Mouse (Mus musculus) lung, adult 2 months (tissue): ENCODE results near the gene Snrpa1. TPM values are rescaled to one million over a fixed set of nuclear protein-coding genes. Genes with fewer than 3 reads are reported as not detected.
"Not testable (repeated sequence)": the region's sequence is repeated elsewhere in the genome, so short reads cannot be mapped to it uniquely, and the experiment has no call there.

Source experiments
- DNase-seq: peaks from one replicate; pipeline ENCODE4 v3.0.0; 2022
- H3K4me1 ChIP-seq: fragments of 200-500 bp; 2 replicates; pipeline ENCODE4 v1.6.1; 2011; ENCODE audit warnings: low read length; ENCODE audit not compliant: control insufficient read depth, insufficient read depth
- H3K4me3 ChIP-seq: fragments of 200-500 bp; replicated peaks from 2 replicates; pipeline ENCODE3; 2011; ENCODE audit warnings: low read depth, mild to moderate bottlenecking, control low read depth, low read length; ENCODE audit errors: extremely low read depth
- CTCF ChIP-seq: fragments of 200-500 bp; IDR thresholded peaks from 2 replicates; pipeline ENCODE4 v1.5.1; 2011; ENCODE audit warnings: mild to moderate bottlenecking, low read length, control low read depth; ENCODE audit not compliant: insufficient read depth
- POLR2A ChIP-seq: fragments of 200-500 bp; IDR thresholded peaks from 2 replicates; pipeline ENCODE4 v1.6.1; 2011; ENCODE audit warnings: low read depth, mild to moderate bottlenecking, control low read depth, low read length, borderline replicate concordance; ENCODE audit errors: extremely low read depth
- WGBS: fragments of 180-500 bp; shearing (Covaris S2); methylation state at CpG from one replicate; pipeline ENCODE4 v1.1.7; 2018; 5-methylcytosine and 5-hydroxymethylcytosine counted together
- polyA plus RNA-seq: library from polyadenylated mRNA; depleted of rRNA; stranded (reverse); fragments of >200 nt; gene quantifications from 2 replicates; pipeline ENCODE4 v1.2.3, GENCODE M21; 2012

Snrpa1 gene
- polyA plus RNA-seq, 1 experiment, result 10.0 TPM

DNA sequence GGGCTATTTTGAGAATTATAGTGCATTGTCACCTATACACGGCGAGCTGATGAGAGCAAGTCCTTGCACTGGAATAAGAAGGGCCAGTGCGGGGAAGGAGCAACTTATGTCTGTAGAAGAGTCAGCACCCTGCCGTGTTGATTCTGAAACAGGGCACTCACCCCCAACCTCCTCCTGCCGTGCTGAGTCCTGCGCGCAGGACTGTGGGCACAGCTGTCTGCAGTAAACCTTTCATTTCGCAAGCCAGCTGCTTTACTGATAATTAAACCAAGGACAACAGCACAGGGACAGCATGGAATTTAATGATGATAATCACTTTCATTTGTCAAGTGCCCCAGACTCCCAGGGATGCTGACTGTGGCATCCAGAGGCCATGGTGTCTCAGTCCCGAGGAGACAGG is 14.2 kb upstream of the Snrpa1 start:
- no peak for TF ChIP-seq CTCF
- TF ChIP-seq POLR2A, result no peak
- WGBS, result 65% methylated on average over 9 of the region's 9 CpGs
- no peak for DNase-seq
- Histone ChIP-seq H3K4me3 (no peak overlapping the region), H3K4me1 (no peaks in the 10 kb centered on the region)

DNA sequence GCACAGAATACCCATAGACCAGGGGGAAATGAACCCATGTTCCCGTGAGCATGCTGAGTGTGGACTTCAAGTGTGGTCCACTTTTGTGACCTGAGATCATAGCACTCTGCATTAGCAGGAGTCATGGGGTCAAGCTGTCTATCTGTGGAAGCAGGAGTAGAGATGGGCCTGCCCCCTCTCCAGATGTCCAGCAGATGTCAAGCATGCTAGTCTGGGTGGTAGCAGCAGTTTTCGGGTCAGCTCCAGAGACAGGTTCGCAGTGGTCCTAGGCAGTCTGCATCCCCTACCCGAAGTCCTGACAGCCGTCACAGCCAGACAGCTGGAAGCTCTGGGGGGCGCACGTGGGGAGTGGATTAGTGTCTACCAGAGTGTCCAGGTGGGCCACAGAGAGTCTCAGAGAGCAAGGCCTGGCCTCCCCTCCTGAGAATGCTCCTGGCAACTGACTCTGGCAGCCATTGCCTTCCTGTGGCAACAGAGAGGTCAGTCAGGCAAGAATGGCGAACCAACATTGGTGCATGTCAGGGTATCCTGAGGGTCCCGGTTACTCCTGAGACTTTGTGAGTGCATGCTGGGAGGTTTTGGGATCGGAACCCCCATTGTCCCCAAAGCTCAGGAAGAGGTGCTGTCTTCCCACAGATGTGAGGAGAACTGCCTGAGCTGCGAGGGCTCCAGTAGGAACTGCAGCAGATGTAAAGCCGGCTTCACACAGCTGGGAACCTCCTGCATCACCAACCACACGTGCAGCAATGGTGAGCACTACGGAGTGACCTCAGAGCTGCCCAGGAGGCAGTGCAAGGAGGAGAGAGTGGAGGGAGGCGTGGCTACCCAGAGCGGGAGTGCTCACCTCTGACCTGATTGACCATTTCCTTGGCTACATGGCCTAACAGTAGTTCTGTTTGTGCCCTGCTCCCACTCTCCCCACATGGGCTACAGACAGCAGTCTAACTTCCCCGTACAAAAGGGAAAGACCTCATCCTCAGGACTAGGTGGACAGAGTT is 11.6 kb upstream of the Snrpa1 start:
- TF ChIP-seq POLR2A (no peak), CTCF (no peak)
- 65% methylated on average over 17 of the region's 17 CpGs for WGBS
- DNase-seq, result no peak
- no peak overlapping the region for H3K4me3 ChIP-seq
- H3K4me1 ChIP-seq, result no peaks in the 10 kb centered on the region

DNA sequence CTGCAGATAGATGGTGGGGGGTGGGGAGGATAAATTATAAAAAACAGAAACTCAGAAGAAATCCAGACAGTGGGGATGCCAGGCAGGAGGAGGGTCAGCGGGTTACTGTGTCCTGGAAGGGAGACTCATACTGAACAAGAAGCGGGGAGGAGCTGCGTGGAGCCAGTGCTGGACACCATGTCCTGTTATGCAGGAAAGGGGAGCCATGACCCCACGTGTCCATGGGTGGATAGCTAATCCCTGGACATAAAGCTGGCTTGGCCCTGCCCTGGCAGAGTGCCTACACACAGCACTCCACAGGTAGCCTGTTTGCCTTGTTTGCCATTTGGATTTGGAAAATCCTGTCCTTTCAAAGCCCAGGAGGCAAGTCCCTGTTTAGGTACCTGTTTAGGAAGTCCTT is 10.8 kb upstream of the Snrpa1 start:
- Histone ChIP-seq H3K4me1 (no peaks in the 10 kb centered on the region), H3K4me3 (no peak overlapping the region)
- TF ChIP-seq CTCF, result no peak
- 78% methylated on average over 4 of the region's 4 CpGs for WGBS
- DNase-seq, result no peak

DNA sequence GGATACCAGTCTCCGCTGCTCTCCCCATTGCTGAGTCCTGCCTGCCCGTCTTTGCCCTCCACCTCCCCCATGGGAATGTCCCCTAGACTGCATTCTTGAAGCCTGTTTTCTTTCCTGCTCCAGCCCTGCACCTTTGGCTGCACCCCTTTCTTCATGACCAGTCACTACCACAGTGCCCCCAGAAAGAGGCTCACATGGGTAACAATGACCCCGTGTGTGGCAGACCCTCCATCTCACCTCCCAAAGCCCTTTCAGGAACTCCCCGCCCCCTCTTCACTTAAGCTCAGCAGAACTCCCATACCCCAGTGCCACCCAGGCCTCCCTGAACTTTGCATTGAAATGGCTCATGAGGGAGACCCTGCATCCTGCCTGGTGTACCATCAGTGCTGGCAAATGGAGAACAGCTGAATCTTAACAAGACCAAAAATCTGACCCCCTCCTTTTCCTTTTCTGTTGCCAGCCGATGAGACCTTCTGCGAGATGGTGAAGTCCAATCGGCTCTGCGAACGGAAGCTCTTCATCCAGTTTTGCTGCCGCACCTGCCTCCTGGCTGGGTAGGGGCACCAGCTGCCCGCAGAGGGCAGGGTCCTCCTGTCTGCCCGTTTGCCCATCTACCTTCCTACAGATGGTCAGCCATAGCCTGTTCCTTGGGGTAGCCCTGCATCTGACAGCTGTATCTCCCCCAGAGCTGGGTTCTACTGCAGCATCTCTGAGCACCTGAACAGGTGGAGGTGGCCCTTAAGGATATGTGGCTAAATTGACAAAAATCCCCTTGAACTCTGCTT is 10.2 kb upstream of the Snrpa1 start:
- no peak for DNase-seq

DNA sequence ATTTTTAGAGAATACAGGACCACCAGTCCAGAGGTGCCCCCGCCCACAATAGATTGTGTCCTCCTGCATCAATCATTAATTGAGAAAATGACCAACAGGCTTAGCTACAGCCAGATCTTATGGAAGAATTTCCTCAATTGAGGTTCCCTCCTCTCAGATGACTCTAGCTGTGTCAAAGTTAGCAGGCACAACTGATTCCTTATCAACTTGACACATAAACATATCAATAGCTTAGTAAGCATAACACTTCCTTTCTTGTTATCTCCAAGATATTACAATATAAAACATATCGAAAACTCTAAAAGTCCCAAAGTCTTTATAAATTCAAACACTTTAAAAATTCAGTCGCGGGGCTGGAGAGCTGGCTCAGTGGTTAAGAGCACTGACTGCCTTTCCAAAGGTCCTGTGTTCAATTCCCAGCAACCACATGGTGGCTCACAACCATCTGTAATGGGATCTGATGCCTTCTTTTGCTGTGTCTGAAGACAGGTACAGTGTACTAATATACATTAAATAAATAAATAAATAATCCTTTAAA is 4.8 kb upstream of the Snrpa1 start:
- no peak for TF ChIP-seq CTCF
- TF ChIP-seq POLR2A, result no peak
- Histone ChIP-seq H3K4me3 (no peak overlapping the region), H3K4me1 (no peaks in the 10 kb centered on the region)
- WGBS, result 89% methylated on average over 4 of the region's 4 CpGs
- DNase-seq, result no peak

More for the DNA sequence above, 10.2 kb upstream of the Snrpa1 start:
- WGBS, result 84% methylated on average over 12 of the region's 12 CpGs
- TF ChIP-seq CTCF (no peak), POLR2A (no peak)
- H3K4me3 ChIP-seq, result no peak overlapping the region
- H3K4me1 ChIP-seq, result no peaks in the 10 kb centered on the region

DNA sequence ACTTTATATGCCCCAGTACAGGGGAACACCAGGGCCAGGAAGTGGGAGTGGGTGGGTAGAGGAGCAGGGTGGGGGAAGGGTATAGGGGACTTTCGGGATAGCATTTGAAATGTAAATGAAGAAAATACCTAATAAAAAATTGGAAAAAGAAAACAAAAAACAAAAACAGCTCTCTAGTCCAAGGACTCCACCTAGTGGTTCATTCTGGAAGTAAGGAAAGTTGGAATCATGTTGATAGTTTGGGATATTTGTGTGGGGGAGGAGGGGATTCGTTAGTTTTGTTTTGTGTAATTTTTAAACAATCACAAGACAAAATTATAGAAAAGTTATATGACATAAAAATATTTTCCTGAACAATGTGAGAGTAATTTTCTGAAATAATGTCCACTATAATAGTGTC is 3.4 kb upstream of the Snrpa1 start:
- H3K4me3 ChIP-seq, DNase-seq, H3K4me1 ChIP-seq: not testable (repeated sequence)
- peak; percentile 46 for TF ChIP-seq CTCF
- WGBS, result 6% methylated on average over 2 of the region's 2 CpGs

DNA sequence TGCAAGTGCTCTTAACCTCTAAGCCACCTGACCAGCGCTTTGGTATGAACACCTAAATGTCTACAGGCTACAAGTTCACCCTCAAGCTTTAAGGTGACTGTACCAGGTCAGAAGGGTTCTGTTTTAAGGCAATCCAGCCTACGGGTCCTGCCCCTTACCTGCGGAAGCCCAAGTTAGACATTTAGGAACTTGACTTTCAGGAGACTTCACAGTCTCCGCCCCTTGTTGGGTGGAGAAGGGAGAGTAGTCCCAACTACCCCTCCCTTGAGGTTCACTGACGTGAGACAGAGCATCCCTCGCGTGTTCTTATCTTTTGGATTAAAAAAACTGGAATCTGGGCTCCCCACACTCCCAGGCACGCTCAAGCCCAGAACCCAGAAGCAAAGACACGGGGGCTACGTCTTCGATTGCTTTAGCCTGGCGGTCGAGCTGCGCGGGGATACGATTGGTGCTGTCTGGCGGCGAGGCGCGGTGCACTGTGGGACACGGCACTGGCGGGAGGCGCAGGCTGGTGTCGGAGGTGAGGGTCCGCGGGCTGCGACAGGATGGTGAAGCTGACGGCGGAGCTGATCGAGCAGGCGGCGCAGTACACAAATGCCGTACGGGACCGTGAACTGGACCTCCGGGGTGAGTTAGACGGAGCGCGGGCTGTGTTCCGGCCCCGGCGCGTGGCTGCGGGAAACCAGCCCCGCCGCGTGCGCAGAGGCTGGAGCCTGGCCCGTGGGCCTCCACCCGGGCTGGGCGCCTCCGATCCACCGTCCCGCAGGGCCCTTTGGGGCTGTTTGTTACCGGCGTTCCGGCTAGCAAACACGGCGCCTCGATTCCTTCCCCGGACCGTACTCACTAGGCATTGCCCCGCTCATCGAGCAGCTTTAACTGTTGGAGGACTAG is 1.5 kb downstream of the Snrpa1 start:
- H3K4me1 ChIP-seq, result peaks cover 10% of the 10 kb centered on the region; the same call in 1 of the 2 replicates
- WGBS, result under 1% methylated on average over 63 of the region's 64 CpGs
- H3K4me3 ChIP-seq, result peak overlapping the region; percentile 94
- DNase-seq, result peak; percentile 87
- no peak for TF ChIP-seq CTCF
- peak; percentile 78; the same call in 1 of the 2 replicates for TF ChIP-seq POLR2A

DNA sequence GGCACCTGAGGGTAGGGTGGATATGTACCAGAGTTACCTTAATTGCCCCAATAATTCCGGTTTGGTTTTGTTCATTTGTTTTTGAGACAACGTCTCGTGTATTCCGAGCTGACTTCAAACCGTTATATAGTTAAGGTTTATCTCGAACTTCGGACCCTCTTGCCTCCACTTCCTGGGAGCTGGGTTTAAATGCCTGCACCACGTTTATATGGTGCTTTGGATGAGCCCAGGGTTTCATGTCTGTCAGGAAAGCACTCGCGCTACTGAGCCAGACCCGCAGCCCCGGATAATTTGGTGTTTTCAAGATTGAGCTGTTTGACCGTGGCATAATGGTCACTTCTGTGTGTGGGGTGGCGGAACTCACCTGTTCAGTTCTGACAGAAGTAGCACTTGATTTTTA is 2.3 kb downstream of the Snrpa1 start:
- Histone ChIP-seq H3K4me1 (peaks cover 10% of the 10 kb centered on the region; the same call in 1 of the 2 replicates), H3K4me3 (peak overlapping the region; percentile 94)
- TF ChIP-seq CTCF (no peak), POLR2A (no peak)
- DNase-seq, result no peak
- whole genome bisulfite sequencing, result 2% methylated on average over 14 of the region's 14 CpGs

DNA sequence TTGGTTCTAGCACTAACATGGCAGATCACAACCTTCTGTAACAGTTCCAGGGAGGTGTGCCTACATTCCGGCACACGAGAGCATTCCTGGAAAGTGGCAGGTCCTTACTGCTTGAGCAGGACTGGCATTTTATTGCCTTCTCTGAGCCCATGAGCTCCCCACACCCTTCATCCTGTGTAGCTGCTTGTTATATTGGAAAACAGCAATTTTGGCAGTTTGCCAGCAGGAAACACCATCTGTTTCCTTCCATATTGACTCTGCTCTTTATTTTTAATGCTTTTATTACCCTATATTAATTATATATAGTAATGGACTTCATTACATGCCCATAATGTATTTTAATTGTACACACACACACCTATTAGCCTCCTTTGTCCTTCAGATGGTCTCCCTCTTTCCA is 17.6 kb downstream of the Snrpa1 start:
- TF ChIP-seq CTCF (no peak), POLR2A (no peak)
- Histone ChIP-seq H3K4me3 (no peak overlapping the region), H3K4me1 (peaks cover 4% of the 10 kb centered on the region; the same call in 1 of the 2 replicates)
- no peak for DNase-seq
- 45% methylated on average over 2 of the region's 2 CpGs for WGBS
